Mouse (Mus musculus): ENCODE data around the gene Lhfpl4.

Gene Lhfpl4

GRCm38 (mm10) chr6:113168316-113168975, 26.7 kb downstream of the Lhfpl4 start:
- no peak for DNase-seq

DNA sequence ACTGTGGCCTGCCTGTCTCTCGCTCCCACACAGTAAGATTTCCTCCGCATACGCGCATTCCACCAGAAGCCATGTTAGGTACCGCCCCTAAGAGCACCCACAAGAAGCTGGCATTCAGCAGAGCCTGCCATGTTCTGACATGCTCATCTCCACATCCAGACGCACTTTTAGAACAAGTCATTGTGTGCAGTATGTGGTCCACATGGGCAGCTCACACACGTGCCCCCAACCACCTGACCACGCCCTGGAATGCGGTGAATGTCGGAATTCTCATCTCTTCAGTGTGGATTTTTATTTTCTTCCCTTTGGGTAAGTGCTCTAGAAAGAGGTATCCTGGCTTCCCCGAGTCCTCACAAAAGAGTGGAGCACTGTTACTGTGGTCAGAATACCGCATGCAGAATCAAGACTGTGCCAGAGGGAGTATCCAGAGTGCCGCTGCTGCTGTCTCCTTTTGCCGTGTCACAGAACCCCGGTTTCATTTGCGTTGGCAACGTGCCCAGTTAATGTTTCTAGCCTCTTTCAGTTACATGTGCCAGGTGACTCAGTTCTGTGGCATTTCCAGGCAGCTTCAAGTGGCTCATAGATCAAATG, 28.4 kb downstream of the Lhfpl4 start:
- DNase-seq = peak; percentile 79

DNA sequence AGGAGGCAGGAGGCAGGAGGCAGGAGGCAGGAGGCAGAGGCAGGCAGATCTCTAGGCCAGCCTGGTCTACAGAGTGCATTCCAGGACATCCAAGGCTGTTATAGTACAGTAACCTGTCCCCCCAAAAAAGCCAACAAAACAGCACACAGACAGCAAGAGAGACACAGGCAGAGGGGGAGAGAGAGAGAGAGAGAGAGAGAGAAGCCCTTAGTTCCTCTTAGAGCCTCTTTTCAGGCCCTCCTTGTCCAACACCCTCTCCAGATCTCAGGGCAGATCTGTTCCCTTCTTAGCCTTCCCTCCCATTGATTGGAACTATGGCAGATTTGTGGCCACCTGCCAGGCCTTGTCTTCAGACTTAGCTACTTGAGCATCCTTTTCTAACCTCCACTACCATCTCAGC, 31.7 kb downstream of the Lhfpl4 start:
- DNase-seq = no peak

DNA sequence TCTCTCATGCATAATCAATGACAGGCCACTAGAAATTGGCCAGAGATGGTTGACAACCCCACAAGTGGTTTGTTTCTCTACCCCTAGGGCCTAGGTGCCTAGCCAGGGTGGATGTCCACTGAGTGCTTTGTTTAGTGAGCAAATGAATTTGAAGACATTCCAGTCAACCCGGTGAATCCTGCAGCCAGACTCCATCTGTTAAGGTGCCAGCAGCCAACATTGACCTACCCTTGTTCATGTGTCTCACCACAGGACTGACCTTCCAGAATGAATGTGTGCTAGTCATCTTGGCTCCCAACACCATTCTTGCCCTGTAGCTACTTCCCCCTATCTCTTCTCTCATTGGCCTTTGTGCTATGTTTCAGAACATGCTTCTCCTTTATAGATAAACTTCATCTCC, 33.2 kb downstream of the Lhfpl4 start:
- no peak for DNase-seq

GRCm38 (mm10) chr6:113160106-113160505, 35.1 kb downstream of the Lhfpl4 start:
- no peak for DNase-seq

DNA sequence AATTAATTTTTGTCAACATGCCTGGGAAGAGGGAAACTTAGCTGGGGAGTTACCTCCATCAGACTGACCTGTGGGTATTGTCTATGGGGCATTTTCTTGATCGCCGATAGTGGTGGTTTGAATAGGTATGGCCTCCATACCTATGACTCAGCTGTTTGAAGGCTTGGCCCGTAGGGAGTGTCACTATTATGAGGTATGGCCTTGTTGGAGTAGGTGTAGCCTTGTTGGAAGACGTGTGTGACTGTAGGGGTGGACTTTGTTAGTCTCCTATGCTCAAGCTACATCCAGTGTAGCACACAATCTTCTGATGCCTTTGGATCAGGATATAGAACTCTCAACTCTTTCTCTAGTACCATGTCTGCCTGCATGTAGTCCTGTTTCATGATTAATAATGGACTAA, 39.1 kb downstream of the Lhfpl4 start:
- no peak for DNase-seq

DNA sequence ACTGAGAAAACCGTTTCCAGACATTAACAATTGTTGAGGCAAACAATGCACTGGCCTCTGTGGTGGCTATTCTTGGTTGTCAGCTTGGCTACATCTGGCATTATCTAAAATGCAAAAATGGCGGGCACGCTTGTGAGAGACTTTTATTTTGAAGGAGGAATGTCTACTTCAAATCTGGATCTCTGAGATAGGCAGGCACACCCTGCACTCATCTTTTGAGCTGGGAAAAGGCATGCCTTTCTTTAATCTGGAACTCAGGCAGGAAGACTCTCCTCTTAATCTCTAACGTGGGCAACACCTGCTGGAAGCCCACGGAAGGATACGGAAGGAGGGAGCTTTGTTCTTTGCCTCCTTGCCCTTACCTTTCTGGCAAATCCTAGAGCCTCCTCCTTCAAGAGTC, 40.3 kb downstream of the Lhfpl4 start:
- no peak for DNase-seq

- no peak for DNase-seq
Observed at GRCm38 (mm10) chr6:113154071-113154470, 41.1 kb downstream of the Lhfpl4 start.

DNA sequence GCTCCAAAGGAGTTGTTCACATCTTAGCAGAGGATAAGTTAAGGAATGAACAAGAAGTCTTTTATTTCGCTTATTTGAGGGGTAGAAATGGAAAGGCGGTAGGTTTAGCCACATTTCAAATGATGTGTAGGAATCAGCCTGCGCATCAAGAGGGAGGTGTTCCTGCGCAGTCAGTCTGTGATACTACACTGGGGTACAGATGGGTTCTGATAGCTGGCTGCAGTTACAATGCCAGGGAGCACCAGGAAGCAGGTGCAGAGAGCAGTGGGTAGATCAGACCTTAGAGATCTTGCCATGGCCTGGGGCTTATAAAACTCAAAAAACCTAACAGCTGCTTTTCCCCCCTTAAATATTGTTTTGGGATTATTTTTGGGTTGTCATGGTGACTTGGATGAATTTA, 49.9 kb downstream of the Lhfpl4 start:
- no peak for DNase-seq

- no peak for DNase-seq
Observed at GRCm38 (mm10) chr6:113144764-113145163, 50.4 kb downstream of the Lhfpl4 start.

- no peak for DNase-seq
Observed at GRCm38 (mm10) chr6:113141389-113142094, 53.6 kb downstream of the Lhfpl4 start.

- no peak for DNase-seq
Observed at GRCm38 (mm10) chr6:113133360-113133759, 61.8 kb downstream of the Lhfpl4 start.

GRCm38 (mm10) chr6:113120806-113121205, 74.4 kb downstream of the Lhfpl4 start:
- DNase-seq = no peak

Measured in lung, postnatal 10 days (tissue).